Mouse (Mus musculus) right cerebral cortex, adult 2 months (tissue): Measurements from ENCODE around the gene Pfdn5.
A peak's percentile ranks its signal among the peaks of the same experiment; 100 is the strongest.
"Not testable (repeated sequence)": the region's sequence is repeated elsewhere in the genome, so short reads cannot be mapped to it uniquely, and the experiment has no call there.

Source experiments
- DNase-seq, 2 experiments: peaks; one replicate each; pipeline ENCODE4 v3.0.0; 2021 to 2022; ENCODE audit warnings: low spot score in 2 of 2

Gene Pfdn5

GRCm38 (mm10) chr15:102335254-102335653 lies 9.3 kb downstream of the Pfdn5 start:
- DNase-seq: no peak

GRCm38 (mm10) chr15:102335925-102336324 lies 10.0 kb downstream of the Pfdn5 start:
- not testable (repeated sequence) for DNase-seq

DNA sequence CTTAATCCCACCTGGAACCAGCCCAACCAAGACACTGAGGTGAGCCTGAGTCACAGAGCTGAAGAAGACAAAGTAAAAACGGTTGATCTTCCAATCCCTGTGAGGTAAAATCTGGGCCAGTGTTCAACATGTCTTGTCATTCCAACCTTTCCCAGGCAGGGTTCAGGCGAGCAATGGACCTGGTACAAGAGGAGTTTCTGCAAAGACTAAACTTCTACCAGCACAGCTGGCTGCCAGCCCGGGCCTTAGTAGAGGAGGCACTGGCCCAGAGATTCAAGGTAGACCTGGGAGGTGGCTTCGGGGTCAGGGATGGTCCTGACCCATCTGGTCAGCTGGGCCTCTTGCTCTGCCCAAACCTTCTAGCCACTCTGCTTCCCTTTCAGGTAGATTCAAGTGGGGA lies 11.0 kb downstream of the Pfdn5 start:
- no peak for DNase-seq

DNA sequence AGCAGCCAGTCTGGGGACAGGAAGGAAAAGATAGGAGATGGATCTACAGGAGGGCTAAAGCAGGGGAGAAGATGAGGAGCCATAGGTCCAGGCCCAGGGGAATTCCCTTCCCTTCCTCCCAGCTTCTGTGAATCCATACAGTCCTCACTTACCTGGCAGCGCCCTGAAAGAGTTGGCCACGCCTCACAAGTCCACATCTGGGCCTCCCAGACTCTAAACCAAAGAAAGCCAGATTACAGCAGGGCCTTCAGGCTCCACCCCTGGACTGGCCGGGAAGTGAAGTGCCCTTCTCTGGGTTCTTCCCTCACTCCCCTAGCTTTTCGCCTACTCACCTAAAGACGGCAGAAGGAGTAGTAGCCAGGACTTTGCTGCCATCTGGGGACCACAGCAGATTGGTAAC lies 13.7 kb downstream of the Pfdn5 start:
- no peak for DNase-seq

DNA sequence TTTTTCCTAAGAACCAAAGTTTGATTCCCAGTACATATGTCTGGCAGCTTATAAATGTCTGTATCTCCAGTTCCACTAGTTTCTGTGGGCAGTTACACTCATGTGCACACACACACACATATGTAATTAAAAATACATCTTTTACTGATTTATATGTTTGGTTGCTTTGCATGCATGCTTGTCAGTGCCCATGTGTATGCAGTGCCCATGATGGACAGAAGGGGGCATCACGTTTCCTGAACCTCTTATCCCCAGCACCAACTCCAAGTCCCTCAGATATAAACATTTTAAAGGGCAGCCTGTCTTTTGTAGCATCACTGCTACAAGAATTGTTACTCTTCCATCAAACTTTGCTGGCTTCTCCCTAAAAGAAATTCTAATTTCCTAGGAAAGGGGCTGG lies 15.7 kb downstream of the Pfdn5 start:
- peak; percentile 35 to 41 for DNase-seq

DNA sequence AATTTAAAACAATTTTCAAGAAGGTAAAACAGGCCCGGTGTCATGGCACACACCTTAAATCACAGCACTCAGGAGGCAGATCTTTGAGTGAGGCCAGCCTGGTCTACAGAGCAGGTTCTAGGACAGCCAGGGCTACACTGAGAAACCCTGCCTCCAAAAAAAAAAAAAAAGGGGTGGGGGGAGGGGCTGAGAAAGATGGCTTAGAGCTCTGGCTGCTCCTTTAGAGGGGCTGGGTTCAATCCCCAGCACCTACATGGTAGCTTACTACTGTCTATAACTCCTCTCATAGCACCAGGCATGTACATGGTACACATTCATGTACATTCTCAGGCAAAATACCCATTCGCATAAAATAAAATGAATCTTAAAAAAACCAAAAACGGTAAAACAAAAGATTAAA lies 18.6 kb downstream of the Pfdn5 start:
- DNase-seq: no peak

GRCm38 (mm10) chr15:102346444-102346843 lies 20.5 kb downstream of the Pfdn5 start:
- no peak for DNase-seq

GRCm38 (mm10) chr15:102350138-102350941 lies 24.4 kb downstream of the Pfdn5 start, which contains the start of gene Aaas:
Gene Aaas, minus strand, starts transcription at chr15:102350771.
- DNase-seq: peak; percentile 93 to 95

DNA sequence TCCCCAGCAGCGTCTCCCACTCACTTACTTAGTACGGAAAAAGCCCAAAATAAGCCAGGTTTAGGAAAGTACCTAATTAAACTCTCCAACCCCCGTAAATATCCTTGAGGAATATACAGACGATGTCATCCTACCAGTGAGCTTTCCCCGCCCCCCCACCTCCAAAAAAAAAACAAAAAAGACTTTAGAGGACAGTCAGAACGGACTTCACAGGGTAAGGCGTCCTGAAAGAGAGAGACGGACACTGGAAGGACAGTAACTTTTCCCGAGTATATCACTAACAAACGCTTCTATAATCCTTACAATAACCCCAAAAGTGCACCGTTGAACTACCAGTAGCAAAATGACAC lies 25.0 kb downstream of the Pfdn5 start:
- no peak for DNase-seq

- no peak for DNase-seq
Observed at GRCm38 (mm10) chr15:102352177-102352576, 26.3 kb downstream of the Pfdn5 start.

GRCm38 (mm10) chr15:102353986-102354385 lies 28.1 kb downstream of the Pfdn5 start:
- no peak for DNase-seq

GRCm38 (mm10) chr15:102355134-102355870 lies 29.4 kb downstream of the Pfdn5 start:
- DNase-seq: peak in 1 of 2 experiments; percentile 28

- DNase-seq: peak in 1 of 2 experiments; percentile 17
Observed at GRCm38 (mm10) chr15:102355871-102356441, 30.0 kb downstream of the Pfdn5 start.

DNA sequence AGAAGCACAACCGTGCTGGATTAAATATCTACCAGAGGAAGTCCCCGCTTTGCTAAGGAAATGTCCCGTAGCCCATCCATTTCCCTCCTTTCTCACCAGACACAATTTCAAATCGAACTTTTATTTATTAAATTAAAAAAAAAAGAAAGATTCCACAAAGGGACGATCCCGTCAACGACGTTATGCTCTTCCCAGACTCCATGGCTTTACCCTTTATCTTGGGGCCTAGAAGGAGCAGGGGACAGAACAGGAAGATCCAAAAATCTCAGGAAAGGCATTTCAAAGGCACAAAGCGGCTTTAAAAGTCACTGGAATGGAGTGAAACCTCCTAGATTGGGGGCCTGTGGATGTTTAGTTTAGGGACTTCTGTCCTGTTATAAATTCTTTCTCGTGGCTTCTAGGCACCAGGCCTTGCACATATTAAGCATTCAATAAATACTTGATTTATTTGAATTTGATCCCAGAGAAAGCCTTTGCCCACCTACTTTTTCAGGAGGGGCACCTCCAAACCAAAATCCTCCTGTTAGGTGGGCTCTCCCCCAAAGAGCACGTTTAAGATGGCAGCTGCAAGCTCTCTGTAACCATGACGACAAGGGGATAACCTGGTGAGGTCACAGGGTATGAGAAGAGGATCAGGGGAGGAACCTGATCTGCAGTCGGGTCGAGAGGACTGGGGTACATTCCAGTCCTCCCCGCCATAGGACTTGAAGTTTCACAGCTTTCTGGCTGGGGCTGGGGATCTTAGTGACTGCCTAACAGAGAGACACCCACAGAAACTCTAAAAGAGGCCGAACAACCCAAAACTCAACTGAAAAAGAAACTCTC lies 30.8 kb downstream of the Pfdn5 start:
- no peak for DNase-seq

GRCm38 (mm10) chr15:102358126-102358525 lies 32.2 kb downstream of the Pfdn5 start:
- no peak for DNase-seq

GRCm38 (mm10) chr15:102358834-102359233 lies 32.9 kb downstream of the Pfdn5 start:
- DNase-seq: no peak

- no peak for DNase-seq
Observed at GRCm38 (mm10) chr15:102362648-102363047, 36.7 kb downstream of the Pfdn5 start.

GRCm38 (mm10) chr15:102364678-102365077 lies 38.8 kb downstream of the Pfdn5 start:
- no peak for DNase-seq

- DNase-seq: no peak
Observed at GRCm38 (mm10) chr15:102366238-102366637, 40.3 kb downstream of the Pfdn5 start.

DNA sequence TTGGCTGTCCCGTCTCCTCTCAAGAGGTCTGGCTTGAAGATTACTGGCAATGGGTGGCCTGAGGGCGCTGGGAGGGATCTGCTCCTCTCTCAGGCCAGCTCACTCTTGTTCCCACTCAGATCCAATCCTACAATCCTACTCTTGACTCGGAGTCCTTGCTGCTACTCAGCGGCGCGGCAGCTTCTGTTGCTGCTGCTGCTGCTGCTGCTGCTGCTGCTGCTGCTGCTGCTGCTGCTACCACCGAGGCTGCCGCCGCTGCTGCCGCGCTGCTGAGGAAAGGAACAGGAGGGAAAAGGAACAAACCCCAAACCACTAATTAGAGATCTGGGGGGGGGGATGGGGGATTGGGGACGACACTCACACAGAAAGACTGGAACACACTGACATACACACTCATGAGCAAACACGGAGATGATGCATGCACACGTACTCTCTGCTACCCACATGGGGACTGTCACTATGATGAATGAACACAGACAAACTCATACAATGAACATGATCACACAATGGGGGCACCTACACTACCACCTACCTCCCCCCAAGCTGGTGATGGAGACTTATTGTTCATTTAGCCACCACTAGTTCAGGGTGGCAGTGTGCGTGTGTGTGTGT lies 40.9 kb downstream of the Pfdn5 start, which contains the start of gene Sp7:
TSS of gene Sp7 (minus strand) at position 450 of the 612 bp plus-strand sequence.
- DNase-seq: no peak

DNA sequence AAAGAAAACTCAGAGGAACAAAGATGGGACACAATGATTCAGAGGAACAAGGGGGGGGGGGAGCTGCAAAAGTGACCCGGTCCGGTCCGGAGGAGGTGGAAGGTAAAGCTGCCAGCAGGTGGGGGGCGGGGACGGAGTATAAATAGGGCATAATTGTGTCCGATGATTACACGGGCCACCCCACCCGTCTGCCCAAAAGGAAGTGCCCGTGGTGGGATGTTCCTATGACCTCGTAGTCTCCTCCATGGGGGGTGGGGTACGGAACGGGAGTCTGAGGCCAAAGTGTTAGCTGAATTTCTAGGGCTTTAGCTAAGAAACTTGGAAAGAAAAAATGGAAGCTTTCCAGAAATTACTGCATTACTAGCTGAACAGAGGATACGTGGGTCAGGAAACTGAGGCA lies 44.1 kb downstream of the Pfdn5 start:
- no peak for DNase-seq
